Mouse (Mus musculus): ENCODE data around the gene Six3. TPM values are rescaled to one million over a fixed set of nuclear protein-coding genes. Genes with fewer than 3 reads are reported as not detected.

Gene Six3
- polyA plus RNA-seq, 1 experiment from 2014 or later, result not detected

DNA sequence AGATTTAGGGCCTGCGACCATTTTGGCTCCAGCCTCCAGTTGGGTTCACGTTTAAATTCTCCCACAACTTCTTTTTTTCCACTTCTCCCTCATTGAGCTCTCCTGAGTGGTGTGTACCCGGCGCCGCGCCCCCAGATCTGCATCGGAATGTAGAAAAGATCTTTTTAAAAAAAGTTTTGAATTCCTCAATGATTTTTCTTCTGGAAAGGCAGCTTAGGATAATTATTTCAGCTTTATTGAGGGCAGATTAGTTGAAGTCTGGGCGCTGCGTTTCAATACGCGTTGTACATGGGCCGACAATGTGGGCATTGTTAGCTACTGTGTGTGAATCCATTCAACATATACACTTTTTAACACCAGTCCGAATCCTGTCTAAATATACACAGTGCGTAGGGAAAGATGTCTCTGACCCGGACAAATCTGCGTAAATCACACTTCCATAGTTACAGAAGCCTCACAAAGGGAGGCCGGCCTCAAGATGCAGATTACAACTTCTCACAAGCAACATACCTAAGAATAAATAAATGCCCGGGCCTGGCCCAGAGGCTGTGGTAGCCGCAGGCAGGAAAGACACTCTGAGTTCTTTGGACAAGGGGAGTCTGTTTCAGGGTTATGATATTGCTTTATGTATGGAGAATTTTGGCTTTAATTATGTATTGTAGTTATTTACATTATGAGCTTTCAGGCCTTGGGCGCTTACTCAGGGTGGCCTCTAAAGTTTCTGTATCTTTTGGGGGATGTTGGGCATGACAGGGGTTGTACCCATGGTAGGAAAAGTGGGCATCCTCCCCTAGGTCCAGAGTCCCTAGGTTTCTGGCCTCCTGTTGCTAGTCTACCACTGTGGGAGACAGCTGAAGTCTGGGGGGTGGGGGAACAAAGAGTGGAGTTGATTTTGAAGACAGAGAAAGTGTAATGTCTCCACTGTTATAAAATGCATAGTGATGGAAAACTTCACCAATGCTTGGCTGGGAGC, 6.0 kb downstream of the Six3 start:
- Histone ChIP-seq H3K4me3 (ENCODE audit: control insufficient read depth in 1 of 2, insufficient read depth in 1 of 2, low read depth in 1 of 2, low read length in 2 of 2) (no peak overlapping the region), H3K27me3 (ENCODE audit: control insufficient read depth, insufficient read depth, low read length) (peaks cover 97% of the 10 kb centered on the region), H3K9ac (ENCODE audit: low read length) (no peak overlapping the region), H3K9me3 (ENCODE audit: control insufficient read depth, low read length) (no peaks in the 10 kb centered on the region), H3K36me3 (ENCODE audit: control insufficient read depth, insufficient read depth, low read length) (no peaks in the 10 kb centered on the region), H3K27ac (replicated peaks in 1 of 2; ENCODE audit: control insufficient read depth in 1 of 2, insufficient read depth in 1 of 2, low read depth in 2 of 2, low read length in 2 of 2) (no peak overlapping the region), H3K4me2 (ENCODE audit: low read length) (no peak overlapping the region), H3K4me1 (ENCODE audit: control insufficient read depth in 2 of 2, insufficient read depth in 2 of 2, low read length in 2 of 2) (peaks cover 5 to 21% of the 10 kb centered on the region in 2 experiments; a peak in 2 of 4 replicates)
- no peak for ATAC-seq (ENCODE audit: insufficient number of reproducible peaks, insufficient read depth, low FRiP score, low read depth)
- WGBS, result 6% methylated on average over 20 of the region's 20 CpGs

DNA sequence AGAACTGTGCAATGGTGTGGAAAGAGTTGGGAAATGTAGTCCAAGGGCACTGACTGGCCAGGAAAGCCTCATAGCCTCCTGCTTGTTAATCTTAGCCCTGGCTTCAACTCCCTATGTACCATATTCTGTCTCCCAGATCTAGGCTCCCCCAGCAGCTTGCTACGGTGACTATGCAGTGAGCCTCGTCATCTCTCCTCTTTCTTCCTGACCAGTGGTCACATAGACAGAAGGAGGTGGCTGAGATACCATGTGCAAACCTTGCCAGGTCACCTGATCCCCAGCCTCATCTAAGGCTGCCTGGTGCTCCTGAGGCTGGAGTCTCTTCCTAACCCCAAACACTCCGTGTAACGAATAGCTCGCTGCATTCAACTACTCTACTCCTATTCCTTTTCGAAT, 6.7 kb downstream of the Six3 start:
- Histone ChIP-seq H3K27ac (replicated peaks in 1 of 2; ENCODE audit: control insufficient read depth in 1 of 2, insufficient read depth in 1 of 2, low read depth in 2 of 2, low read length in 2 of 2) (no peak overlapping the region), H3K27me3 (ENCODE audit: control insufficient read depth, insufficient read depth, low read length) (peaks cover 95% of the 10 kb centered on the region), H3K4me1 (ENCODE audit: control insufficient read depth in 2 of 2, insufficient read depth in 2 of 2, low read length in 2 of 2) (peaks cover 5 to 19% of the 10 kb centered on the region in 2 experiments; a peak in 2 of 4 replicates), H3K36me3 (ENCODE audit: control insufficient read depth, insufficient read depth, low read length) (no peaks in the 10 kb centered on the region), H3K9ac (ENCODE audit: low read length) (no peak overlapping the region), H3K4me3 (ENCODE audit: control insufficient read depth in 1 of 2, insufficient read depth in 1 of 2, low read depth in 1 of 2, low read length in 2 of 2) (no peak overlapping the region), H3K4me2 (ENCODE audit: low read length) (no peak overlapping the region), H3K9me3 (ENCODE audit: control insufficient read depth, low read length) (no peaks in the 10 kb centered on the region)
- no peak for ATAC-seq (ENCODE audit: insufficient number of reproducible peaks, insufficient read depth, low FRiP score, low read depth)
- 4% methylated on average over 6 of the region's 6 CpGs for WGBS

DNA sequence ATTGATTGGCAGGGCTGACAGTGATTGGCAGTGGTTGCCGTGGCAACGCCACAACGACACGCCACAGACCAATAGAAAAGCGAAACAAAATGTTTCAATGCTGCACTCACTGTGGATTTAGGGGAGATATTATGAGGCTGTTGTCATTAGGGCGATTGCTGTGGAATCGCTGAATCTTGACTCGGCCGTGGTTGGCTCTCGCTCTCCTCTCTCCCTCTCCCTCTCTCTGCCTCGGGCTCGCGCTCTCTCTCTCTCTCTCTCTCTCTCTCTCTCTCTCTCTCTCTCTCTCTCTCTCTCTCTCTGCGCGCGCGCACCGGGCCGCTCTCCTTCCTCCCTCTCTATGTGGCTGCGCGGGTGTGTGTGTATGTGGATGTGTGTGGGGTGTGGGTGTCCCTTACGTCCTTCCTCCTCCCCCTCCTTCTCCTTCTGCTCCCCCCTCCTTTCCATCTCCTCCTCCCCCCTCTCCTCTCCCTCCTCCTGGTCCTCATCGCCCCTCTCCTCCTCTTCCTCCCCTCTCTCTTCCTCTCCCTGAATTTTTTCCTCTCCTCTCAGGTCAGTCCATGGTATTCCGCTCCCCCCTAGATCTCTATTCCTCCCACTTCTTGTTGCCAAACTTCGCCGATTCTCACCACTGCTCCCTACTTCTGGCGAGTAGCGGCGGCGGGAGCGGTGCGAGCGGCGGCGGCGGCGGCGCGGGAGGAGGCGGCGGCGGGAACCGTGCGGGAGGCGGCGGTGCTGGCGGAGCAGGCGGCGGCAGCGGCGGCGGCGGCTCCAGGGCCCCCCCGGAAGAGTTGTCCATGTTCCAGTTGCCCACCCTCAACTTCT, 7.5 kb downstream of the Six3 start:
- Histone ChIP-seq H3K36me3 (ENCODE audit: control insufficient read depth, insufficient read depth, low read length) (no peaks in the 10 kb centered on the region), H3K4me2 (ENCODE audit: low read length) (peak overlapping the region; percentile 59), H3K9me3 (ENCODE audit: control insufficient read depth, low read length) (no peaks in the 10 kb centered on the region), H3K27me3 (ENCODE audit: control insufficient read depth, insufficient read depth, low read length) (peaks cover 95% of the 10 kb centered on the region), H3K4me1 (ENCODE audit: control insufficient read depth in 2 of 2, insufficient read depth in 2 of 2, low read length in 2 of 2) (peaks cover 5 to 18% of the 10 kb centered on the region in 2 experiments; a peak in 2 of 4 replicates), H3K27ac (replicated peaks in 1 of 2; ENCODE audit: control insufficient read depth in 1 of 2, insufficient read depth in 1 of 2, low read depth in 2 of 2, low read length in 2 of 2) (no peak overlapping the region), H3K4me3 (ENCODE audit: control insufficient read depth in 1 of 2, insufficient read depth in 1 of 2, low read depth in 1 of 2, low read length in 2 of 2) (peak overlapping the region; percentile 27), H3K9ac (ENCODE audit: low read length) (no peak overlapping the region)
- ATAC-seq (ENCODE audit: insufficient number of reproducible peaks, insufficient read depth, low FRiP score, low read depth), result no peak
- WGBS, result under 1% methylated on average over 50 of the region's 54 CpGs

DNA sequence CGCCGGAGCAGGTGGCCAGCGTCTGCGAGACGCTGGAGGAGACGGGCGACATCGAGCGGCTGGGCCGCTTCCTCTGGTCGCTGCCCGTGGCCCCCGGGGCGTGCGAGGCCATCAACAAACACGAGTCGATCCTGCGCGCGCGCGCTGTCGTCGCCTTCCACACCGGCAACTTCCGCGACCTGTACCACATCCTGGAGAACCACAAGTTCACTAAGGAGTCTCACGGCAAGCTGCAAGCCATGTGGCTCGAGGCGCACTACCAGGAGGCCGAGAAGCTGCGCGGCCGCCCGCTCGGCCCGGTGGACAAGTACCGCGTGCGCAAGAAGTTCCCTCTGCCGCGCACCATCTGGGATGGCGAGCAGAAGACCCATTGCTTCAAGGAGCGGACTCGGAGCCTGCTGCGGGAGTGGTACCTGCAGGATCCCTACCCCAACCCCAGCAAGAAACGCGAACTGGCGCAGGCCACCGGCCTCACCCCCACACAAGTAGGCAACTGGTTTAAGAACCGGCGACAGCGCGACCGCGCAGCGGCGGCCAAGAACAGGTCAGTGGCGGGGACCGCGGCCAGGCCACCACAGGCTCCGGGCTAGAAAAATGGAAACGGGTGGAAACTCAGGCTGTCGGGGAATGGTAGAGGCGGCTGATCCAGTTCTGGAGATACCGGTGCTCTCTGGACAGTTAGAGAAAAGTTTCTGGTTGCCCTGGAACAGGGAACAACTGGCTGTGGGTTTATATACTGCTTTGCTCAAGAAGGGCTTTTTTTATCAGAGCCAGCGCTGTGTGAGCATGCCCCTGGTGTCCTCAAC, 8.3 kb downstream of the Six3 start:
- Histone ChIP-seq H3K9me3 (ENCODE audit: control insufficient read depth, low read length) (no peaks in the 10 kb centered on the region), H3K4me2 (ENCODE audit: low read length) (peak overlapping the region; percentile 59), H3K4me3 (ENCODE audit: control insufficient read depth in 1 of 2, insufficient read depth in 1 of 2, low read depth in 1 of 2, low read length in 2 of 2) (peak overlapping the region; percentile 27), H3K4me1 (ENCODE audit: control insufficient read depth in 2 of 2, insufficient read depth in 2 of 2, low read length in 2 of 2) (peaks cover 5 to 18% of the 10 kb centered on the region in 2 experiments; a peak in 2 of 4 replicates), H3K27ac (replicated peaks in 1 of 2; ENCODE audit: control insufficient read depth in 1 of 2, insufficient read depth in 1 of 2, low read depth in 2 of 2, low read length in 2 of 2) (no peak overlapping the region), H3K9ac (ENCODE audit: low read length) (no peak overlapping the region), H3K27me3 (ENCODE audit: control insufficient read depth, insufficient read depth, low read length) (peaks cover 95% of the 10 kb centered on the region), H3K36me3 (ENCODE audit: control insufficient read depth, insufficient read depth, low read length) (no peaks in the 10 kb centered on the region)
- under 1% methylated on average over 67 of the region's 67 CpGs for WGBS
- no peak for ATAC-seq (ENCODE audit: insufficient number of reproducible peaks, insufficient read depth, low FRiP score, low read depth)

DNA sequence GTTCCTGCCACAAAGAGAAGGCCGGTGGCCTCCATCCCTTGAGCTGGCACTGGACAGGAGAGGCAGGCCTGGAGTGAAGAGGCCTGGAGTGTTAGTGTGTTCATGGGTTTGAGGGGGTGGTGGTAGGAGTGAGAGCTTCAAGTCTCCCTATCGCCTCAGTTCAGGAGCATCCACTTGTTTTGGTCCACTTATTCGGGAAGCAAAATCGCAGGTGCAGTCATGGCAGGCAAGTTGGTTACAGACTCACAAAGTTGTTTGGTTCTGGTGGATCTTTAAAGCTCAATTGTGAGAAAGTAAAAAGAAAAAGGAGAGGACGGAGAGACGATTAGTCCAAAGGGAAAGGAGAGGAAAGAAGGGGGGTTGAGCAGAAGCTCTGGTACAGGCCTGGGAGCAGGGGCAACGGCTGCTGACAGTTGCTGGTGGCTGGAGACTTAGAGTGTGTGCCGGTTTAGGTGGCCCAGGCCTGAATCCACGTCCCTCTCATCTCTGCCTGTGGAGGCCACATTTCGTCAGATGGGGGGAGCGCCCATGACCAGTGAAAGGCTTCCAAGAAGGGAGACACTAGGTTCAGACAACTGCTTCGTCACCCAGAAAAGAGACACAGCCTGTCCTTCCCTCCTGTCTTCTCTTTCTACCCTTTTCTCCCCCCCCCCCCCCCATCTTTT, 9.2 kb downstream of the Six3 start:
- Histone ChIP-seq H3K36me3 (ENCODE audit: control insufficient read depth, insufficient read depth, low read length) (no peaks in the 10 kb centered on the region), H3K4me2 (ENCODE audit: low read length) (no peak overlapping the region), H3K4me1 (ENCODE audit: control insufficient read depth in 2 of 2, insufficient read depth in 2 of 2, low read length in 2 of 2) (peaks cover 5 to 18% of the 10 kb centered on the region in 2 experiments; a peak in 2 of 4 replicates), H3K9me3 (ENCODE audit: control insufficient read depth, low read length) (no peaks in the 10 kb centered on the region), H3K27me3 (ENCODE audit: control insufficient read depth, insufficient read depth, low read length) (peaks cover 95% of the 10 kb centered on the region), H3K4me3 (ENCODE audit: control insufficient read depth in 1 of 2, insufficient read depth in 1 of 2, low read depth in 1 of 2, low read length in 2 of 2) (no peak overlapping the region), H3K9ac (ENCODE audit: low read length) (no peak overlapping the region), H3K27ac (replicated peaks in 1 of 2; ENCODE audit: control insufficient read depth in 1 of 2, insufficient read depth in 1 of 2, low read depth in 2 of 2, low read length in 2 of 2) (no peak overlapping the region)
- ATAC-seq (ENCODE audit: insufficient number of reproducible peaks, insufficient read depth, low FRiP score, low read depth), result no peak
- 8% methylated on average over 11 of the region's 12 CpGs for WGBS

DNA sequence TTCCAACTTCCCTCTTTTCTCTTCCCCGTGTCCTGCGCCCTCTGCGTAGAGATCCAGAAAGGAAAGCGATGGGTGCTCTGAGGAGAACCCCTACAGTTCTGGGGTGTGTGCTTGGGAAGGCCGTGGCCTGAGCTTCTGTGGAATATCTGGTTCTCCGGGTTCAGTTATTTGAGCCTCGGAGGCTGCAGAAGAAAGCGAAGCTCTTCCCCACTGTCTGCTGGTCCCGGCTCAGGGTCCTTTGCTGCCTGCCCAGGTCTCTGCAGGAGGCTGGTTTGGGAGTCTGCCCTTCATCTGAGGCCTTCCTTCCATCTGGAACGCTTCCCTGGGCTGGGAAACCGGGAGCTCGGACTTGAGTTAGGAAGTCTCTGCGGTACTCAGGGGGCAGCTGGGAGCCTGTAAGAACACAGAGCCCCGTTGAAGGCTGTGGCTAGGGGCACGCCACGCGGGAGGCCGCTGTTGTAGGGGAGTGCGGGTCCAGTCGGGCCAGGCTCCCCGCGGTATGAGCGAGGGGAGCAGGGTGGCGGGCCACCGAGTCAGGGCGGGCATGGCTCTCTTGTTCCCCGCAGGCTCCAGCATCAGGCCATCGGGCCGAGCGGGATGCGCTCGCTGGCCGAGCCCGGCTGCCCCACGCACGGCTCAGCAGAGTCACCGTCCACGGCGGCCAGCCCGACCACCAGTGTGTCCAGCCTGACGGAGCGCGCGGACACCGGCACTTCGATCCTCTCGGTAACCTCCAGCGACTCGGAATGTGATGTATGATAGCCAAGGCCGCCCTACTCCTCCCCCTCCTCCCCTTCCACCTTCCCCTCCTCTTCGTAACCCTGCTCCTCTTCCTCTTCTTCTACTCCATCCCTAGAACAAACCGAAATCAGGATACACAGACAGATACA, 10.0 kb downstream of the Six3 start:
- peak overlapping the region in 1 of 2 experiments; percentile 11; a peak in 1 of 4 replicates for H3K4me3 ChIP-seq (ENCODE audit: control insufficient read depth in 1 of 2, insufficient read depth in 1 of 2, low read depth in 1 of 2, low read length in 2 of 2)
- H3K9me3 ChIP-seq (ENCODE audit: control insufficient read depth, low read length), result no peaks in the 10 kb centered on the region
- H3K27ac ChIP-seq (replicated peaks in 1 of 2; ENCODE audit: control insufficient read depth in 1 of 2, insufficient read depth in 1 of 2, low read depth in 2 of 2, low read length in 2 of 2), result no peak overlapping the region
- H3K36me3 ChIP-seq (ENCODE audit: control insufficient read depth, insufficient read depth, low read length), result no peaks in the 10 kb centered on the region
- H3K4me1 ChIP-seq (ENCODE audit: control insufficient read depth in 2 of 2, insufficient read depth in 2 of 2, low read length in 2 of 2), result peaks cover 5 to 12% of the 10 kb centered on the region in 2 experiments; a peak in 2 of 4 replicates
- 2% methylated on average over 48 of the region's 52 CpGs for WGBS
- peaks cover 95% of the 10 kb centered on the region for H3K27me3 ChIP-seq (ENCODE audit: control insufficient read depth, insufficient read depth, low read length)
- no peak for ATAC-seq (ENCODE audit: insufficient number of reproducible peaks, insufficient read depth, low FRiP score, low read depth)
- no peak overlapping the region for H3K9ac ChIP-seq (ENCODE audit: low read length)
- H3K4me2 ChIP-seq (ENCODE audit: low read length), result no peak overlapping the region

Measured in heart, embryonic 14.5 days (tissue).